Comparison of ENCODE assay signal across 14 mouse cellular contexts in genomic region chr15:80401387-80401898, GRCm38 (mm10).
DNase-seq lines count a peak whose midpoint lies in the region; ATAC-seq and TF ChIP-seq lines count a peak whose summit lies in the region.
"Had no signal": no experiment of that assay in that cellular context is flagged by ENCODE, and none has a peak within 500 bp of the region (broad histone marks: within the 10 kb centered on the region; RNA-seq: fewer than 3 reads in every experiment).

No protein-coding gene starts in this region.

- no peak overlapping the region for H3K4me3 ChIP-seq in heart, postnatal 0 days (ENCODE audit: low read depth, low read length)
- H3K4me3 ChIP-seq in hindbrain, embryonic 12.5 days: no peak overlapping the region
- H3K4me3 ChIP-seq in midbrain, embryonic 10.5 days: no peak overlapping the region
- H3K4me3 ChIP-seq: embryonic facial prominence, embryonic 15.5 days; gastrocnemius, adult 2 months; liver, embryonic 13.5 days; megakaryocyte, embryonic 14.5 days had no signal

- no peak overlapping the region for H3K4me2 ChIP-seq in heart, postnatal 0 days (ENCODE audit: low read depth, low read length)
- no peak overlapping the region for H3K4me2 ChIP-seq in hindbrain, embryonic 12.5 days (replicated peaks)
- H3K4me2 ChIP-seq: embryonic facial prominence, embryonic 15.5 days; liver, embryonic 13.5 days had no signal

- TF ChIP-seq EP300 in heart, postnatal 0 days (IDR thresholded peaks at IDR 0.05; ENCODE audit: low read depth): no peak

- DNase-seq in heart, postnatal 0 days (ENCODE audit: low spot score): peak; percentile 37
- DNase-seq in heart, postnatal 14 days: no peak
- peak; percentile 63 for DNase-seq in Muller cell, postnatal 12 days (ENCODE audit: inconsistent ontology term)
- DNase-seq in midbrain, embryonic 10.5 days (ENCODE audit: low spot score): no peak
- no peak for DNase-seq in thymus, postnatal 36 days
- no peak for DNase-seq in right cerebral cortex, adult 18-20 months
- DNase-seq: adrenal gland, postnatal 25 days; cerebellum, adult 8-10 months; gastrocnemius, adult 2 months; liver, embryonic 13.5 days had no signal

- H3K36me3 ChIP-seq in heart, postnatal 0 days (replicated peaks; ENCODE audit: control insufficient read depth, insufficient read depth, low read length): no peaks in the 10 kb centered on the region
- H3K36me3 ChIP-seq in hindbrain, embryonic 12.5 days: no peaks in the 10 kb centered on the region
- no peaks in the 10 kb centered on the region for H3K36me3 ChIP-seq in midbrain, embryonic 10.5 days
- H3K36me3 ChIP-seq: embryonic facial prominence, embryonic 15.5 days; liver, embryonic 13.5 days had no signal

- H3K27me3 ChIP-seq in heart, postnatal 0 days (ENCODE audit: control insufficient read depth, insufficient read depth, low read length): 0 out of 2 replicates have a peak, but pooled peaks cover 2% of the 10 kb centered on the region
- H3K27me3 ChIP-seq in hindbrain, embryonic 12.5 days: no peaks in the 10 kb centered on the region
- H3K27me3 ChIP-seq in midbrain, embryonic 10.5 days (ENCODE audit: low read depth, poor library complexity, severe bottlenecking): no peaks in the 10 kb centered on the region
- H3K27me3 ChIP-seq: embryonic facial prominence, embryonic 15.5 days; liver, embryonic 13.5 days had no signal

- intact Hi-C loops in heart, postnatal 14 days (cut with DNase I): no loop called here

- 0 out of 2 replicates have a peak, but pooled peaks cover 7% of the 10 kb centered on the region for H3K9me3 ChIP-seq in heart, postnatal 0 days (replicated peaks; ENCODE audit: control insufficient read depth, low read length)
- 0 out of 2 replicates have a peak, but pooled peaks cover 7% of the 10 kb centered on the region for H3K9me3 ChIP-seq in hindbrain, embryonic 12.5 days (replicated peaks)
- H3K9me3 ChIP-seq in midbrain, embryonic 10.5 days (replicated peaks): no peaks in the 10 kb centered on the region; the same call in 1 of the 2 replicates
- H3K9me3 ChIP-seq: embryonic facial prominence, embryonic 15.5 days; liver, embryonic 13.5 days had no signal

- H3K4me1 ChIP-seq in heart, postnatal 0 days (ENCODE audit: control insufficient read depth, insufficient read depth): no peaks in the 10 kb centered on the region
- H3K4me1 ChIP-seq in hindbrain, embryonic 12.5 days: peaks cover 12% of the 10 kb centered on the region
- peaks cover 17% of the 10 kb centered on the region for H3K4me1 ChIP-seq in midbrain, embryonic 10.5 days
- H3K4me1 ChIP-seq: embryonic facial prominence, embryonic 15.5 days; liver, embryonic 13.5 days; megakaryocyte, embryonic 14.5 days had no signal

- H3K27ac ChIP-seq in heart, postnatal 0 days (ENCODE audit: low read depth): no peak overlapping the region
- H3K27ac ChIP-seq in hindbrain, embryonic 12.5 days: peak overlapping the region; percentile 35; the same call in 1 of the 2 replicates
- H3K27ac ChIP-seq in midbrain, embryonic 10.5 days (replicated peaks): peak overlapping the region; percentile 49; the same call in 1 of the 2 replicates
- H3K27ac ChIP-seq: embryonic facial prominence, embryonic 15.5 days; gastrocnemius, adult 2 months; liver, embryonic 13.5 days had no signal

- TF ChIP-seq CTCF in heart, postnatal 0 days (IDR thresholded peaks at IDR 0.05; ENCODE audit: low read depth): no peak

- WGBS in heart, postnatal 0 days: 34% methylated on average over 2 of the region's 2 CpGs
- WGBS in hindbrain, embryonic 12.5 days: 15% methylated on average over 2 of the region's 2 CpGs
- WGBS in midbrain, embryonic 10.5 days: 63% methylated on average over 2 of the region's 2 CpGs

- H3K9ac ChIP-seq in heart, postnatal 0 days (replicated peaks; ENCODE audit: low read depth, low read length): no peak overlapping the region
- H3K9ac ChIP-seq in hindbrain, embryonic 12.5 days: peak overlapping the region; percentile 27; the same call in 1 of the 2 replicates
- H3K9ac ChIP-seq: embryonic facial prominence, embryonic 15.5 days; liver, embryonic 13.5 days had no signal

- ATAC-seq in heart, postnatal 0 days (ENCODE audit: insufficient read depth, low read depth): peak; percentile 55
- no peak for ATAC-seq in hindbrain, embryonic 12.5 days (ENCODE audit: low FRiP score)
- ATAC-seq in CD4-positive, CD25-positive, alpha-beta regulatory T cell, adult 4 months: no peak

Comparison
In these comparisons a context has a peak if more than half of its experiments do, and no peak if none do; other contexts are left out.
1. DNase-seq: peak in heart, postnatal 0 days (single experiment) and Muller cell, postnatal 12 days (single experiment); none in heart, postnatal 14 days (0 of 2), midbrain, embryonic 10.5 days (single experiment), thymus, postnatal 36 days (0 of 2) and right cerebral cortex, adult 18-20 months (single experiment).